Mouse (Mus musculus): ENCODE measurements around the gene Ttc28. TPM values are rescaled to one million over a fixed set of nuclear protein-coding genes. Genes with fewer than 3 reads are reported as not detected.

Gene Ttc28
- total and polyA plus RNA-seq, 3 experiments, result 0.21 to 0.89 (median 0.28) TPM

GRCm38 (mm10) chr5:110888596-110888995 lies 9.0 kb downstream of the Ttc28 start:
- no peak for DNase-seq (ENCODE audit: extremely low read depth)
- Histone ChIP-seq H3K27me3 (replicated peaks) (no peaks in the 10 kb centered on the region), H3K4me1 (ENCODE audit: control insufficient read depth in 1 of 2, insufficient read depth in 2 of 2) (peaks cover 2 to 14% of the 10 kb centered on the region in 2 experiments; a peak in 3 of 4 replicates), H3K36me3 (replicated peaks in 1 of 2; ENCODE audit: control insufficient read depth in 1 of 2, insufficient read depth in 1 of 2, low read length in 1 of 2) (peaks cover 0 to 10% of the 10 kb centered on the region in 2 experiments), H3K4me3 (replicated peaks in 1 of 3; ENCODE audit: low read depth in 2 of 3, low read length in 2 of 3, poor library complexity in 1 of 3) (no peak overlapping the region), H3K9me3 (replicated peaks; ENCODE audit: low read length) (no peaks in the 10 kb centered on the region), H3K79me2 (replicated peaks; ENCODE audit: control insufficient read depth, extremely low read depth, insufficient read depth, poor library complexity, severe bottlenecking) (no peaks in the 10 kb centered on the region), H3K27ac (ENCODE audit: insufficient read depth, low read depth) (no peak overlapping the region), H3K4me2 (ENCODE audit: insufficient read depth, low read depth, poor library complexity, severe bottlenecking) (no peak overlapping the region), H3K9ac (ENCODE audit: insufficient read depth, low read depth) (no peak overlapping the region)
- dilution Hi-C loops (cut with MboI; ENCODE audit: extremely low pct_ligation_motif_present, extremely low pct_unique_long_range_greater_than_20kb, low sequenced_read_pairs), result no loop called here
- in situ Hi-C loops (cut with MboI; ENCODE audit: low pct_ligation_motif_present, low pct_unique_long_range_greater_than_20kb, low sequenced_read_pairs), result no loop called here
- TF ChIP-seq GABPA (IDR thresholded peaks at IDR 0.05; ENCODE audit: insufficient replicate concordance, low read depth, low read length) (no peak), MYC (IDR thresholded peaks at IDR 0.05; ENCODE audit: low read depth, low read length) (no peak), HCFC1 (IDR thresholded peaks at IDR 0.05; ENCODE audit: low read depth, low read length) (no peak), CHD1 (IDR thresholded peaks at IDR 0.05; ENCODE audit: low read depth, low read length) (no peak), JUN (IDR thresholded peaks at IDR 0.05; ENCODE audit: insufficient read depth, low read depth, low read length) (no peak), MXI1 (IDR thresholded peaks at IDR 0.05; ENCODE audit: low read depth, low read length) (no peak), MEF2A (IDR thresholded peaks at IDR 0.05; ENCODE audit: borderline replicate concordance, low read depth, low read length) (no peak), JUND (conservative IDR thresholded peaks at IDR 0.05; ENCODE audit: low read depth, low read length) (no peak), RAD21 (IDR thresholded peaks at IDR 0.05; ENCODE audit: low read depth, low read length) (no peak), RCOR1 (conservative IDR thresholded peaks at IDR 0.05; ENCODE audit: low read depth, low read length) (no peak), USF2 (conservative IDR thresholded peaks at IDR 0.05; ENCODE audit: low read depth, low read length) (no peak), EP300 (IDR thresholded peaks at IDR 0.05; ENCODE audit: low read length) (no peak), SIN3A (IDR thresholded peaks at IDR 0.05; ENCODE audit: low read length) (no peak)

DNA sequence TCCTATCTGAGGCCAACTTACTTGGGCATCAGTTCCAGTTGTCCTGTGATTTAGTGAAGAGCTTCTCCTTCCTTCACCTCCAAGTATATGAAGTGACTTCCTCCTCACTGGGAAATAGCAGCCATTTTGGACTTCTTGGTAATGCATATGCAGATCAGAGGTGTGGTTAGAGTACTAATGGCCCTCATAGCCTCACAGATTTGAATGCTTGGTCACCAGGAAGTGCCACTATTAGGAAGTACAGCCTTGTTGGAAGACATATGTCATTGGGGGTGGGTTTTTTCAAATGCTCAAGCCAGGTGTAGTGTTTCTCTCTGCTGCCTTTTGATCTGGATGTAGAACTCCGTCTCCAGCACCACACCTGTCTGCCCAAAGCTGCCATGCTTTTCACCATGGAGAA lies 10.3 kb downstream of the Ttc28 start:
- TF ChIP-seq ELF1 (IDR thresholded peaks at IDR 0.05; ENCODE audit: low read depth, low read length) (peak; percentile 77), MAX (IDR thresholded peaks at IDR 0.05; ENCODE audit: low read length) (no peak), TBP (conservative IDR thresholded peaks at IDR 0.05; ENCODE audit: low read depth, low read length) (0 out of 2 replicates have a peak, but pooled peaks have one; percentile 61), POLR2A (IDR thresholded peaks at IDR 0.05; ENCODE audit: low read depth, low read length) (peak; percentile 27; the same call in 1 of the 2 replicates)
- DNase-seq (ENCODE audit: extremely low read depth), result peak; percentile 51
- Histone ChIP-seq H3K4me3 (replicated peaks in 1 of 3; ENCODE audit: low read depth in 2 of 3, low read length in 2 of 3, poor library complexity in 1 of 3) (peak overlapping the region in 2 of 3 experiments; percentile 5 to 42), H3K27me3 (replicated peaks) (no peaks in the 10 kb centered on the region), H3K27ac (ENCODE audit: insufficient read depth, low read depth) (no peak overlapping the region), H3K9ac (ENCODE audit: insufficient read depth, low read depth) (no peak overlapping the region), H3K4me1 (ENCODE audit: control insufficient read depth in 1 of 2, insufficient read depth in 2 of 2) (peaks cover 2 to 14% of the 10 kb centered on the region in 2 experiments; a peak in 3 of 4 replicates), H3K79me2 (replicated peaks; ENCODE audit: control insufficient read depth, extremely low read depth, insufficient read depth, poor library complexity, severe bottlenecking) (no peaks in the 10 kb centered on the region), H3K36me3 (replicated peaks in 1 of 2; ENCODE audit: control insufficient read depth in 1 of 2, insufficient read depth in 1 of 2, low read length in 1 of 2) (peaks cover 0 to 18% of the 10 kb centered on the region in 2 experiments), H3K9me3 (replicated peaks; ENCODE audit: low read length) (no peaks in the 10 kb centered on the region), H3K4me2 (ENCODE audit: insufficient read depth, low read depth, poor library complexity, severe bottlenecking) (no peak overlapping the region)
- in situ Hi-C loops (cut with MboI; ENCODE audit: low pct_ligation_motif_present, low pct_unique_long_range_greater_than_20kb, low sequenced_read_pairs), result no loop called here
- dilution Hi-C loops (cut with MboI; ENCODE audit: extremely low pct_ligation_motif_present, extremely low pct_unique_long_range_greater_than_20kb, low sequenced_read_pairs), result no loop called here

Measured in CH12.LX (cell line).